Mouse (Mus musculus) midbrain, embryonic 13.5 days (tissue): ENCODE measurements around the gene 4931428L18Rik. TPM values are rescaled to one million over a fixed set of nuclear protein-coding genes. Genes with fewer than 3 reads are reported as not detected.
A peak's percentile ranks its signal among the peaks of the same experiment; 100 is the strongest.
"Not testable (repeated sequence)": the region's sequence is repeated elsewhere in the genome, so short reads cannot be mapped to it uniquely, and the experiment has no call there.

ENCODE experiments used
- ATAC-seq: fragments of 200-750 bp; cut with Nextera tagmentation; 2 replicates; pipeline ENCODE4 v1.8.0; 2017; ENCODE audit warnings: mild to moderate bottlenecking, moderate TSS enrichment, moderate library complexity
- H3K27ac ChIP-seq: fragments of 300-500 bp; sonication (generic); 2 replicates; pipeline ENCODE4 v1.5.1; 2015; ENCODE audit warnings: inconsistent platforms, mild to moderate bottlenecking, moderate library complexity
- H3K27me3 ChIP-seq: fragments of 300-500 bp; sonication (generic); 2 replicates; pipeline ENCODE4 v1.6.1; 2015; ENCODE audit warnings: mild to moderate bottlenecking, inconsistent platforms
- H3K36me3 ChIP-seq: fragments of 300-500 bp; sonication (generic); 2 replicates; pipeline ENCODE4 v1.6.1; 2015; ENCODE audit warnings: mild to moderate bottlenecking, inconsistent platforms
- H3K4me1 ChIP-seq: fragments of 300-500 bp; sonication (generic); replicated peaks from 2 replicates; pipeline ENCODE4 v1.6.1; 2015; ENCODE audit warnings: inconsistent platforms
- H3K4me2 ChIP-seq: fragments of 300-500 bp; sonication (generic); replicated peaks from 2 replicates; pipeline ENCODE4 v1.6.1; 2015; ENCODE audit warnings: moderate library complexity, mild to moderate bottlenecking, inconsistent platforms
- H3K4me3 ChIP-seq: fragments of 300-500 bp; sonication (generic); replicated peaks from 2 replicates; pipeline ENCODE4 v1.5.1; 2015; ENCODE audit warnings: mild to moderate bottlenecking, inconsistent platforms
- H3K9ac ChIP-seq: fragments of 300-500 bp; sonication (generic); replicated peaks from 2 replicates; pipeline ENCODE4 v1.6.1; 2015; ENCODE audit warnings: mild to moderate bottlenecking, inconsistent platforms
- H3K9me3 ChIP-seq: fragments of 300-500 bp; sonication (generic); 2 replicates; pipeline ENCODE4 v1.6.1; 2016; ENCODE audit warnings: mild to moderate bottlenecking, inconsistent platforms
- WGBS: fragments of 180-500 bp; shearing (Covaris S2); methylation state at CpG from one replicate; pipeline ENCODE4 v1.1.7; 2015; 5-methylcytosine and 5-hydroxymethylcytosine counted together
- polyA plus RNA-seq: library from polyadenylated mRNA; unstranded; fragments of >200 nt; fragmentation: Nextera tagmentation; extraction: Ambion mirVana; gene quantifications from 2 replicates; pipeline ENCODE4 v1.2.1, GENCODE M21; 2015

4931428L18Rik gene
- polyA plus RNA-seq, 1 experiment from 2014 or later: 0.17 TPM

DNA sequence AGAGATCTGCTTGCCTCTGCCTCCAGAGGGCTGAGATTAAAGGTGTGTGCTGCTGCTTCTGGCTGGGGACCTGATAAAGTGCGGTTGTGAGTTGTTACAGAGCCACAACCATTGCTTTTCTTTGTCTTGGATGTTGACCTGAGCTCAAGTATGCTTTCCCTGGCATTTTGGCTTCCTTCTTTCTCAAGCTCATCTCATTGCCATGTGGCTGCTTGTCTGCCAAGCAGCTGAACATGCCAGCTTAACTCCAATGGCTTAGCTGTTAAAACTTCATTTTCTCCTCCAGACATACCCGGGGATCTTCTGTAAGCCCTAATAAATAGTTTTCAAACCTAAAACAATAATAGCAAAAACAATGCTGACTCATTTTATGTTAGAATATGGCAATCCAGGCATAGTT, 190.1 kb downstream of the 4931428L18Rik start:
- Histone ChIP-seq H3K36me3 (no peaks in the 10 kb centered on the region), H3K9me3 (no peaks in the 10 kb centered on the region), H3K9ac (no peak overlapping the region), H3K4me1 (no peaks in the 10 kb centered on the region), H3K4me3 (no peak overlapping the region), H3K4me2 (no peak overlapping the region), H3K27me3 (no peaks in the 10 kb centered on the region), H3K27ac (no peak overlapping the region)
- WGBS: 91% methylated on average over 2 of the region's 2 CpGs
- ATAC-seq: no peak

DNA sequence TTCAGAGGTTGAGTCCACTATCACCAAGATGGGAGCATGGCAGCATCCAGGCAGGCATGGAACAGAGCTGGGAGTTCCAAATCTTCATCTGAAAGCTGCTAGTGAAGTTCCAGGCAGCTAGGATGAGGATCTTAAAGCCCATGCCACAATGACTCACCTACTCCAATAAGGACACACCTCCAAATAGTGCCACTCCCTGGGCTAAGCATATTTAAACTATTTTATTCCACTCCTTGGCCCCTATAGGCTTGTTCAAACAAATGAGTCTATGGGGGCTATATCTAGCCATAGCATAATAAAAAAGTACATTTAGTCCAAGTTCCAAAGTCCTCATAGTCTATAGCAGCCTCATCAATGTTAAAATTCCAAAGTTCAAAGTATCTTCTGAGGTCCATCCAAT, 199.3 kb downstream of the 4931428L18Rik start:
- Histone ChIP-seq H3K36me3 (no peaks in the 10 kb centered on the region), H3K4me2 (no peak overlapping the region), H3K27me3 (no peaks in the 10 kb centered on the region), H3K9ac (no peak overlapping the region), H3K9me3 (no peaks in the 10 kb centered on the region), H3K4me1 (no peaks in the 10 kb centered on the region), H3K4me3 (no peak overlapping the region), H3K27ac (no peak overlapping the region)
- no peak for ATAC-seq

DNA sequence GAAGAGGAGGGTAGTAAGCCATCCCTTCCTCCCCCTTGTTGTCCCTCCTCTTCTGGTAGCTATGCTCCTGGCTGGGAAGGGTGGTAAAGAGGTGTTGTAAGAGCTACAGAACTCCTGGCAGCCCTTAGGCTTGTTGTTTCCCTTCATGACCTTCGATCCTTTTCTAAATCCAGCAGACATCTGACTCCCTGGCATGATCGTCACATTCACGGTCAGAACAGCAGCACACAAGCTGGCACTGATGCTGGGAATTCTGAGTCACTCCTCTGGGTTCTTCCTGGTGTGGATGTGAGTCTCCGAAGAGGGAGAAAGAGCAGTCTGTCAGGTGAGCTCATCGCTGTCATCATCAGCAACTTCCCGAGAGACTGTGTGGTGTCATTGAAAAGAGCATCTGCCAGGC, 203.2 kb downstream of the 4931428L18Rik start:
- H3K4me3 ChIP-seq: no peak overlapping the region
- H3K4me2 ChIP-seq: no peak overlapping the region
- no peaks in the 10 kb centered on the region for H3K4me1 ChIP-seq
- H3K36me3 ChIP-seq: no peaks in the 10 kb centered on the region
- ATAC-seq: no peak
- H3K9ac ChIP-seq: no peak overlapping the region
- no peaks in the 10 kb centered on the region for H3K9me3 ChIP-seq
- no peak overlapping the region for H3K27ac ChIP-seq
- WGBS: 85% methylated on average over 6 of the region's 6 CpGs
- no peaks in the 10 kb centered on the region for H3K27me3 ChIP-seq

DNA sequence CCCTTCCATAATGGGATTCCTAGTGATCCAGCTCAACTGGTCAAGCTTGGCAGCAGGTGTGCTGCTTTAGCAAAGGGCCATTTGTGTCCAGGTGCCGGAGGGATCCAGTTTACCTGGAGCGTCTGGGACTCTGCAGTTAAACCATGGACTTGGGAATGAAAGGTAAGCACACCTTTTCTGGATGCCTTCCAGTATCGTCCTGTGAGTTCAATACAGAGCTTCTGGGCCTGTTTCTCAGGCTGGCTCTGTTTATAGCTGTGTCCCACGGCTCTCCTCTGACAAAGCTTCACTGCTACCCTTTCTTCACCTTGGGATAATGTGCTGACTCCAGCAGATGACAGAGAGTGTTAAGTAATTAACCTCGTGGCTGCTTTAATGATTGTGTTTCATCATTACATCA, 205.1 kb downstream of the 4931428L18Rik start:
- WGBS: 87% methylated on average over 5 of the region's 5 CpGs

DNA sequence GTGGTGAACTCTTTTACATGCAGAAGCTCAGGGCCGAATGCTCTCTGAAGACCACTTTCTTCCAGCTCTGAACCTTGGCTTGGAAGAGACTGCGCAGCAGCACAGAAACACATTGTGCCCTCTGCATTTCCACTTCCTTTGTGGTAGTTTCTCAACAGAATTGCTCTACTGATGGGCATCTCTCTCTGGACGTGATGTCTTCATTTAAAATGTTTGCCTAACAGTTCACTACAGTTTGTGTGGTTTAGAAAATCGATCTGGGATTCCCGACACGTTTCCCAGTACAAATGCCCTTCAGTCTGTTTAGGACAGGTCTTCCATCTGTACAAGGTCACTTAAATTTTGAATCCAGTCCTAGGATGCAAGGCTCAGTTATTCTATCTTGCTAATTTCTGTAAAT, 206.4 kb downstream of the 4931428L18Rik start:
- 92% methylated on average over 6 of the region's 6 CpGs for WGBS
- H3K9ac ChIP-seq: no peak overlapping the region
- no peaks in the 10 kb centered on the region for H3K4me1 ChIP-seq
- H3K27me3 ChIP-seq: no peaks in the 10 kb centered on the region
- no peaks in the 10 kb centered on the region for H3K9me3 ChIP-seq
- no peak overlapping the region for H3K4me2 ChIP-seq
- H3K36me3 ChIP-seq: no peaks in the 10 kb centered on the region
- no peak overlapping the region for H3K27ac ChIP-seq
- ATAC-seq: no peak
- H3K4me3 ChIP-seq: no peak overlapping the region

More for the DNA sequence above, 205.1 kb downstream of the 4931428L18Rik start:
- no peaks in the 10 kb centered on the region for H3K27me3 ChIP-seq
- no peak overlapping the region for H3K9ac ChIP-seq
- no peak overlapping the region for H3K4me3 ChIP-seq
- H3K27ac ChIP-seq: no peak overlapping the region
- no peak overlapping the region for H3K4me2 ChIP-seq
- ATAC-seq: no peak
- H3K9me3 ChIP-seq: no peaks in the 10 kb centered on the region
- no peaks in the 10 kb centered on the region for H3K36me3 ChIP-seq
- H3K4me1 ChIP-seq: no peaks in the 10 kb centered on the region

DNA sequence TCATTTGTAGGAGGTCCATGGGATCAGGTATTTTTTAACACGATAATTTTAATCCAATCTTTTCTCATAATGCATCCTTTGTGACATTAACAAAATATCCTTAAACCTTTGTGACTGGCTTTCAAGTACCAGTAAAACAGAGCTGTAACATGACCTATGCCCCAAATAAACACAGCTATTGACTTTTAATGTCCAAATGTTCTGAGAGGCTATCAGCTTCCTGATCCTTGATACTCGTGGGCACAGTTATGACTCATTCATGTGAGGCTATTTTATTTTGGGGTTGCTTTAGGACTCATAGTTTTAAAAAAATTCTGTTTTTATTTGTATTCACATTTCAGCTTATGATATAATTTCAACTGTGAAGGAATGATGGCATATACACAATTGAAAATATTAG, 207.2 kb downstream of the 4931428L18Rik start:
- 68% methylated on average over 2 of the region's 2 CpGs for WGBS
- ATAC-seq: no peak

DNA sequence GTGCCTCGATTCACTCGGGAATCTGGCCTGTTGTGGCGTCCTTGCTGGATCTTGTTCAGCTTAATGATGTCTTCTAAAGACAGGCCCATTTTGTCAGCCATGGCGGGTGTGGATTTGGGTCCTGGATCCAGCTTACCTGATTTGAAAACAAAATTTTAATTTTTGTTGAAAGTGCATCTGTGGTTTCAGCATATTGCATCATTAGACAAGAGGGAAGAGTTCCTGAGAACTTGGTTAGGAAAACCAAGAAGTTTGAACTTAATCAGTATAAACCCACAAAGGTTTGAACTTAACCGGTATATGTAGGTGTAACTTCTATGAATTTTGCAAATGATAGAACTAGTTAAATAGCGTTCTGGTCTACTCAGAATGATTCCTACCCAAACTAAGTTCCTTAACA, 244.6 kb downstream of the 4931428L18Rik start, which contains the start of gene AC153137.1:
TSS of gene AC153137.1 (minus strand) at position 101 of the 400 bp plus-strand sequence.
- ATAC-seq, H3K4me1 ChIP-seq, H3K4me3 ChIP-seq, H3K27me3 ChIP-seq, H3K36me3 ChIP-seq, H3K9me3 ChIP-seq, H3K4me2 ChIP-seq, H3K9ac ChIP-seq, H3K27ac ChIP-seq: not testable (repeated sequence)
- WGBS: 88% methylated on average over 5 of the region's 6 CpGs

More for the DNA sequence above, 207.2 kb downstream of the 4931428L18Rik start:
- Histone ChIP-seq H3K27ac (no peak overlapping the region), H3K4me2 (no peak overlapping the region), H3K4me1 (no peaks in the 10 kb centered on the region), H3K9me3 (no peaks in the 10 kb centered on the region), H3K36me3 (no peaks in the 10 kb centered on the region), H3K4me3 (no peak overlapping the region), H3K27me3 (no peaks in the 10 kb centered on the region), H3K9ac (no peak overlapping the region)

DNA sequence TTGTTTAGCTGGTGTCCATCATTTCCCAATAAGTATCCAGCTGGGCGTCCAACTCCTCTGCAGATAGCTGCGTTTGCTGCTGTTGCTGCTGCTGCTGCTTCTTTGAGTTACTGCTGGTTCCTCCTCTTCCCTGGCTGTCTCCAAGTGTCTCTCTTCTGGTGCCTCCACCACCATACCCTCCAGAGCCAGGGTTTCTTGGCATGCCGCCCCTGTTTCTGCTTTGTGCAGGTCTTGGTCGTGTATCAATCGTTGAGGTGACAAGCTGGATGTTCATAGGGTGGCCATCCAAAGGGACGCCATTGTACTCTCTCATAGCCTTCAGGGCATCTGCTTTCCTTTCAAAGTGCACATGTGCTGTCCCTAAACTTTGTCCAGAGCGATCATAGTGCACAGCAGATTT, 245.2 kb downstream of the 4931428L18Rik start:
- ATAC-seq, H3K4me2 ChIP-seq, H3K9me3 ChIP-seq, H3K27ac ChIP-seq, H3K9ac ChIP-seq, H3K27me3 ChIP-seq, H3K4me3 ChIP-seq, H3K36me3 ChIP-seq, H3K4me1 ChIP-seq: not testable (repeated sequence)
- 90% methylated on average over 7 of the region's 7 CpGs for WGBS

DNA sequence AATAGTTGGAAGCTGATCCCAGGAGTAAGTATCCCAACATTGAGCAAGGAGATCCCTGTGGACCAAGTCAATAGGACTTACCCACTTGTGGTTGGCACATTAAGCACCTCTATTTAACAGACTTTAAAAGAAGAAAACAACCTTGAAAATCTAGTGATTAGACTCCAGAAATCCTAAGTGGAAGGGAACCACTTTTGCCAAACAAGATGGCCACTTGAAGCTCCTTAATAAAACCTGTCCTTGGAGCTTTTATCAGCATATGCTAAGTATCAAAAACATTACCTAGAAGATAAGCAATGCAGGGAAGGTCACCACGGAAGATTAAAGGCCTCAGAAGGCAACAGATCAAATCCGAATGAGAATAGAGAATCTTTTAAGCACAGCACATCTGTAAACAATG, 270.7 kb downstream of the 4931428L18Rik start:
- Histone ChIP-seq H3K9ac (no peak overlapping the region), H3K4me2 (no peak overlapping the region), H3K36me3 (no peaks in the 10 kb centered on the region), H3K27me3 (no peaks in the 10 kb centered on the region), H3K27ac (no peak overlapping the region), H3K9me3 (no peaks in the 10 kb centered on the region), H3K4me3 (no peak overlapping the region), H3K4me1 (peaks cover 19% of the 10 kb centered on the region)
- WGBS: 83% methylated on average over 2 of the region's 2 CpGs
- ATAC-seq: no peak

DNA sequence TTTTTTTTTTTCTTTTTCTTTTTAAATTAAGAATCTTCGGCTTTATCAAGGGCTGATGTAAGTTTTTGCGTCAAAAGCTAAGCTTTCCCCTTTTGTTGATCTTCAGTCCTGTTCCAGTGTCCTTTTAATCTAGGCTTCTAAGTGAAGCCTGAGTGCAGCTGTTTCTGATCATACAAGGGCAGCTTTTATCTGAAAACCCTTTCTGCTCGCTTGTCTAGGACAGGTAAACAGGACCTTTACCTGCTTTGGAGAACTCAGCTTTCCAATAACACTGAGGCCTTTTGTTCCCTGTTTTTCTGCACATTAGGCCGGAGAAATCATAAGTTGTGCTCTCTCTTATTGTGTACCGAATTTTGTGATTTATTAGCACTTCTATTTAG, 272.0 kb downstream of the 4931428L18Rik start:
- peak overlapping the region; percentile 53 for H3K4me2 ChIP-seq
- 44% methylated on average over 5 of the region's 5 CpGs for WGBS
- ATAC-seq: no peak
- H3K9me3 ChIP-seq: no peaks in the 10 kb centered on the region
- peaks cover 27% of the 10 kb centered on the region for H3K4me1 ChIP-seq
- H3K27ac ChIP-seq: peak overlapping the region; percentile 99
- H3K36me3 ChIP-seq: no peaks in the 10 kb centered on the region
- peak overlapping the region; percentile 93 for H3K4me3 ChIP-seq
- peak overlapping the region; percentile 83 for H3K9ac ChIP-seq
- no peaks in the 10 kb centered on the region for H3K27me3 ChIP-seq

DNA sequence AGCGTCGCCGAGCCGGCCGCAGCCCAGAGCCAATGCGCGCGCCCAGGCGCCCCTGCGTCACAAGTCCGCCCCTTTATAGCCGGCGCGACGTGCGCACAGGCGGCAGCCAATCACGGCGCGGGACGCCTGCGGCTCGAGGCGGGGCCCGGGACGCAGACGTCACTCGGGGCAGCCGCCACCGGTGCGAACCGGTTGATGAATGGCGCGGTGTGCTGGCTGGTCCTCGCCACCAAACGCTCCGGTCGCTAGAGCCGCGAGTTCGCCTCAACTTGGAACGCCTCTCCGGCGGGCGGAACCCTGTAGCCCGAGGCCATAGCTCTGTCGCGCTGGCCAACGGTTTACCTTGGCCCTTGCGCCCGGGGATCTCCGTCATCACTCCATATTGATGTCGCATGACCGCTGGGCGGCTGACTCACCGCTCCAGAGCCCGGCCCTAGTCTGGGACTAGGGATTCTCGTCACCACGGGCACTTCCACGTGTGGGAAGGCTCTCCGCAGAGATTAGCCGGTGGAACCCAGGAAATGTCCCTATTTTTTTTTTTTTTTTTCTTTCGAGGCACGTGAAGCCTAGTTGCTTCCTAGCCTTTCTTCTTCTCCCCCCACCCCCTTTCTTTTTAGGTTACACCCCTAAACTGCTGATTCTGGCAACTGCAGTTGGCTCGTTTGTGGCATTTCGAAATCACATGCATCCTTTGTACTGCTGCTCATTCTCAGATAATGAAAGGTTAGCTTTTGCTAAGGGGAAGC, 272.6 kb downstream of the 4931428L18Rik start:
- no peaks in the 10 kb centered on the region for H3K27me3 ChIP-seq
- H3K4me2 ChIP-seq: peak overlapping the region; percentile 53
- H3K9ac ChIP-seq: peak overlapping the region; percentile 83
- ATAC-seq: peak; percentile 98
- peaks cover 30% of the 10 kb centered on the region for H3K4me1 ChIP-seq
- peaks cover 5% of the 10 kb centered on the region for H3K36me3 ChIP-seq
- under 1% methylated on average over 64 of the region's 66 CpGs for WGBS
- H3K4me3 ChIP-seq: peak overlapping the region; percentile 93
- peak overlapping the region; percentile 99 for H3K27ac ChIP-seq
- no peaks in the 10 kb centered on the region for H3K9me3 ChIP-seq

DNA sequence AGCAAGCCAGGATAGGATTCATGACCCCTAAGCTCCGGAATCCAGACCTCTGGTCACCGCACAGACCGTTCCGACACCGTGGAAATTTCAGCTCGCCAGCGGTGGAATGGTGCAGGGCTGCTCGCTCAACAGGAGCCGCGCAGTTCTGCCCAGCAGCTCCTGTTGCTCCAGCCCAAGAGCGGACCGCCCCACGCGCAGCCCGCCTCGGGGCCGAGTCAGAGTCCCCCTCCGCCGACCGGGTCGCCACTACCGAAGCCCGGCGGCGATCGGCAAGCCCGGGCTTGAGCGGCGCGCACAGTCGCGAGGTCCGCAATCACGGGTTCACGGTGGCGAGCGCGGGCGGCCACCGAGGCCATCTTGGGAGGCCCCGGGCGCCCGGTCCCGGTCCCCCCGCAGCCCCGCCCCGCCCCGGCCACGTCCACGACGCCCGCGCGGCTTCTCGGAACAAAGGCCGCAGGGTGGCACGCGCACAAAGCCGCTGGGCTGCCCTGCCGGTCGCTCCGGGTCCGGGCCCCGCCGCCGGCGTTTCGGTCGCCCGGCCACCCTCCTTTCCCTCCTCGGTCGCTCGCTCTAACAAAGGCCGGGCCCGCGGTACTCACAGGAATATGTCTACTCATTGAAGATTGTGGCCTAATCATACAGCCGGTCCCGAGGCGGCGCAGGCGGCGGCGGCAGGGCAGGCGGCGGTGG, 273.4 kb downstream of the 4931428L18Rik start:
- no peaks in the 10 kb centered on the region for H3K9me3 ChIP-seq
- H3K36me3 ChIP-seq: peaks cover 12% of the 10 kb centered on the region
- H3K27me3 ChIP-seq: no peaks in the 10 kb centered on the region
- H3K4me3 ChIP-seq: peak overlapping the region; percentile 93
- peak; percentile 82 for ATAC-seq
- peaks cover 30% of the 10 kb centered on the region for H3K4me1 ChIP-seq
- peak overlapping the region; percentile 89 for H3K9ac ChIP-seq
- H3K27ac ChIP-seq: peak overlapping the region; percentile 99
- peak overlapping the region; percentile 56 for H3K4me2 ChIP-seq
- WGBS: 1% methylated on average over 80 of the region's 85 CpGs
